ENCODE assay signal across 9 mouse cellular contexts in the genomic region with DNA sequence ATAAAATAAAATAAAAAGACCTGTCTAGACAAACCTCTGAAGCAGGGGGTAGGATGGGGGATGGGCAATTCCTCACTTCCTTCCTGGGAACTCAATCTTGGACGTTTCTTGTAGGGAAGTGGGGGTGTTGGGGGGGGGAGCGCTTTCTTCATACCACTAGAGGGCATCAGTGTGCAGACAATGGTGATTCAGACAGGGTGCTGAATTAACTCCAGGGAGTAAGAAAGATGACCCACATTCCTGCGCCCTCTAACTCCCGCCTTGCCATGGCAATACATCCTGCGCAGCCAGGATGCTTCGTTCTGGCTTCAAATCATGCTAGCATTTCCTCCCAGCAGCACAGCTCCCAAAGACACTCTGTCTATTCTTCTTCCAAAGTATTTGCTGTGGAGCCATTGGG.
A peak's percentile ranks its signal among the peaks of the same experiment; 100 is the strongest.
DNase-seq lines count a peak whose midpoint lies in the region; ATAC-seq lines count a peak whose summit lies in the region.
"Had no signal": no experiment of that assay in that cellular context is flagged by ENCODE, and none has a peak within 500 bp of the region (broad histone marks: within the 10 kb centered on the region; RNA-seq: fewer than 3 reads in every experiment).

No protein-coding gene starts in this region.

- no peak for ATAC-seq in neural tube, embryonic 15.5 days (ENCODE audit: low FRiP score)
- no peak for ATAC-seq in megakaryocyte progenitor cell, adult 5-6 weeks (replicated peaks; ENCODE audit: poor library complexity)

- WGBS in neural tube, embryonic 15.5 days: 19% methylated on average over 6 of the region's 6 CpGs

- no peaks in the 10 kb centered on the region for H3K36me3 ChIP-seq in neural tube, embryonic 15.5 days
- H3K36me3 ChIP-seq: hindbrain, embryonic 15.5 days had no signal

- no peak overlapping the region for H3K4me2 ChIP-seq in neural tube, embryonic 15.5 days
- H3K4me2 ChIP-seq: hindbrain, embryonic 15.5 days had no signal

- H3K9ac ChIP-seq in neural tube, embryonic 15.5 days (replicated peaks): no peak overlapping the region
- H3K9ac ChIP-seq: hindbrain, embryonic 15.5 days had no signal

- H3K9me3 ChIP-seq in neural tube, embryonic 15.5 days (replicated peaks): no peaks in the 10 kb centered on the region
- H3K9me3 ChIP-seq: hindbrain, embryonic 15.5 days had no signal

- no peak overlapping the region for H3K4me3 ChIP-seq in neural tube, embryonic 15.5 days (replicated peaks)
- H3K4me3 ChIP-seq: hindbrain, embryonic 15.5 days had no signal

- H3K27me3 ChIP-seq in neural tube, embryonic 15.5 days (replicated peaks): no peaks in the 10 kb centered on the region
- H3K27me3 ChIP-seq: hindbrain, embryonic 15.5 days had no signal

- H3K4me1 ChIP-seq in neural tube, embryonic 15.5 days: peaks cover 3% of the 10 kb centered on the region; the same call in 1 of the 2 replicates

- intact Hi-C loops in heart, postnatal 10 days (cut with DNase I): loop anchor here (1.0 kb wide), 1 partner anchor 258 kb away; no protein-coding TSS in a partner anchor

- H3K27ac ChIP-seq in neural tube, embryonic 15.5 days (replicated peaks): no peak overlapping the region
- H3K27ac ChIP-seq: hindbrain, embryonic 15.5 days had no signal

- peak; percentile 7 to 23 for DNase-seq in heart, postnatal 10 days
- no peak for DNase-seq in heart, adult 11 months
- DNase-seq in neural tube, embryonic 10.5 days (ENCODE audit: extremely low spot score, low spot score): peak; percentile 32
- DNase-seq in embryo, embryonic 10 days (ENCODE audit: low spot score): peak; percentile 62
- DNase-seq in retina, adult 2 months (ENCODE audit: low read depth, low spot score): peak; percentile 26
- no peak for DNase-seq in MN1 (ENCODE audit: low spot score)

Comparison
In these comparisons a context has a peak if more than half of its experiments do, and no peak if none do; other contexts are left out.
1. DNase-seq: peak in heart, postnatal 10 days (2 of 2), neural tube, embryonic 10.5 days (single experiment), embryo, embryonic 10 days (single experiment) and retina, adult 2 months (single experiment); none in heart, adult 11 months (single experiment) and MN1 (single experiment).